Mouse (Mus musculus): ENCODE results near the gene Gtsf1l. TPM values are rescaled to one million over a fixed set of nuclear protein-coding genes. Genes with fewer than 3 reads are reported as not detected.
"Not testable (repeated sequence)": the region's sequence is repeated elsewhere in the genome, so short reads cannot be mapped to it uniquely, and the experiment has no call there.

The Gtsf1l gene
- polyA plus RNA-seq, 1 experiment from 2014 or later, result not detected

DNA sequence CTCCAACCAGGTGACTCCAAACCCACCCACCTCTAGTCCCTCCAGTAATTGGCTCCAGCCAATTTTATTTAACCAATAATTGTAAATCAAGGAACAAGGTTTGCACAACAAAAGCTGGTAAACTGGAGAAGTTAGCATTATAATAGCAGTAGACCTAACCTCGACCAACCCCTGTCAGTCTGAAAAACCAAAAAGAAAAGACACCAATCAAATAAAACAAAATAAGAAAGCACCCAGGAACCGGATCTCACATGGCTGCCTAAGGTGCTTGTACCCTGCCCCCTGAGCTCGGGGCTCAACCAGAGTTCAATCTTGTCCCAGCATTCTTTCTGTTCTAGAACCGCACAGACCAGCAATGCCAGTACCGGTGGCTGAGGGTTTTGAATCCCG, 25.5 kb downstream of the Gtsf1l start:
- no peak for ATAC-seq (ENCODE audit: extremely low read depth, insufficient number of reproducible peaks, low FRiP score, low TSS enrichment)
- H3K27ac ChIP-seq (replicated peaks), result no peak overlapping the region
- H3K4me1 ChIP-seq, result peaks cover 4% of the 10 kb centered on the region
- 79% methylated on average over 6 of the region's 6 CpGs for WGBS
- no peaks in the 10 kb centered on the region for H3K27me3 ChIP-seq (replicated peaks)
- H3K9me3 ChIP-seq, result no peaks in the 10 kb centered on the region
- no peak overlapping the region for H3K9ac ChIP-seq
- H3K36me3 ChIP-seq, result peaks cover 43% of the 10 kb centered on the region
- no peak overlapping the region for H3K4me3 ChIP-seq
- H3K4me2 ChIP-seq, result no peak overlapping the region

DNA sequence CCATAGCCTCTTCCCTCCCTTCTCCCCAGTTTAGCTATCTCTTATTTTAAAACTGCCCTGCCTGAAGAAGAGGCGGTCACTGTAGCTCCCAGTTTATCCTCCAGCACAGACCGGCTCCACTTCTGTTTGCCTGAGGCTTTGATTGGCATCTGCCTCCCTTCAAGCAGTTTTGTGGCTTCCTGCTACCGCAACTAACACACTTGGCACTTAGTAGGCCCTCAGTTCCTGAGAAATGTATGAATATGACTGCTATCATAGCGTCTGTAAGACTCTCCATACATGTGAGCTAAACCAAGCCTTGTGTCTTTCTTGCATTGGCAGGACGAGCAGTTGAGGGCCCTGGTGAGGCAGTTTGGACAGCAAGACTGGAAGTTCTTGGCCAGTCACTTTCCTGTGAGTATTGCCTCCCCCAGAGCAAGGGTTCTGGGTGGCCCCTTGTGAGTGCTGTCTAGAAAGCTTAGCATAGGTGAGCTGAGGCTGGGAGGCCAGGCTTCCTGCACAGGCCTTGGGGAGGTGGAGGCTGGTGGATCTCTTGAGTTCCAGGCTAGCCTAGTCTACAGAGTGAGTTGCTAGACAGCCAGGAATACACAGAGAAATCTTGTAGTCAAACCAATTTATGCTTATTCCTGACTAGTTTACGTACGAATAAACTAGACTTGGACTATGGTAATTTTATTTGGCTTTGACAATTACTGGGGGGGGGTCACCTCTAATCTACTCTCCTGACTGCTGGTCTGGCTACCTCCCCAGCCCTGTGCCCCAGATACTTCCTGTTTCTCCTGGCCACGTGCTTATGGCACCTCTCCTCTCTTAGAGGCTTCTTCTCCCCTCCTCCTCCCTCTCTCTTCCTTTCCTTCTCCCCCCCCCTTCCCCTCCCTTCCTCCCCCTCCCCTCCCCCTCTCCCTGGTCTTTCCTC, 26.2 kb downstream of the Gtsf1l start:
- no peaks in the 10 kb centered on the region for H3K9me3 ChIP-seq
- no peak for ATAC-seq (ENCODE audit: extremely low read depth, insufficient number of reproducible peaks, low FRiP score, low TSS enrichment)
- H3K9ac ChIP-seq, result no peak overlapping the region
- no peak overlapping the region for H3K4me2 ChIP-seq
- 69% methylated on average over 8 of the region's 8 CpGs for WGBS
- no peak overlapping the region for H3K27ac ChIP-seq (replicated peaks)
- no peaks in the 10 kb centered on the region for H3K27me3 ChIP-seq (replicated peaks)
- H3K4me3 ChIP-seq, result no peak overlapping the region
- H3K36me3 ChIP-seq, result peaks cover 41% of the 10 kb centered on the region
- peaks cover 5% of the 10 kb centered on the region; the same call in 1 of the 2 replicates for H3K4me1 ChIP-seq

DNA sequence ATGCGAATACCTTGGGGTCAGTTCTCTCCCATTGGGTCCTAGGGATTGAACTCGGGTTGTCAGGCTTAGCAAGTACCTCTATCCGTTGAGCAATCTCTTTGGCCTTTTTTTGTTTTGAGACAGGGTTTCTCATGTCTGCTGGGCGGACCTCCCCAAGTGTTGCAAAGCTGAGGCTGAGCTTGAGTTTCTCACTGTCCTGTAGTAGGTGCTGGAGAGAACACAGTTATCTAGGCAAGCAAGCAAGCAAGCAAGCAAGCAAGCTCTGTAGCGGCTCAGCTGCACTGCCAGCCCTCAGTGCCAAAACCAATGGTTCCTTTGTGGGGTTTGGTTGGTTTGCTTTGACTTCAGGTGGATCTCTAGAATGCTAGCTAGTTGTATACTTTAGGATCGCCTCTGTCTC, 27.0 kb downstream of the Gtsf1l start:
- Histone ChIP-seq H3K4me3 (no peak overlapping the region), H3K36me3 (peaks cover 34% of the 10 kb centered on the region), H3K27me3 (replicated peaks) (no peaks in the 10 kb centered on the region), H3K9ac (no peak overlapping the region), H3K4me2 (no peak overlapping the region), H3K27ac (replicated peaks) (no peak overlapping the region), H3K9me3 (no peaks in the 10 kb centered on the region), H3K4me1 (peaks cover 13% of the 10 kb centered on the region)
- 72% methylated on average over 6 of the region's 6 CpGs for WGBS
- no peak for ATAC-seq (ENCODE audit: extremely low read depth, insufficient number of reproducible peaks, low FRiP score, low TSS enrichment)

DNA sequence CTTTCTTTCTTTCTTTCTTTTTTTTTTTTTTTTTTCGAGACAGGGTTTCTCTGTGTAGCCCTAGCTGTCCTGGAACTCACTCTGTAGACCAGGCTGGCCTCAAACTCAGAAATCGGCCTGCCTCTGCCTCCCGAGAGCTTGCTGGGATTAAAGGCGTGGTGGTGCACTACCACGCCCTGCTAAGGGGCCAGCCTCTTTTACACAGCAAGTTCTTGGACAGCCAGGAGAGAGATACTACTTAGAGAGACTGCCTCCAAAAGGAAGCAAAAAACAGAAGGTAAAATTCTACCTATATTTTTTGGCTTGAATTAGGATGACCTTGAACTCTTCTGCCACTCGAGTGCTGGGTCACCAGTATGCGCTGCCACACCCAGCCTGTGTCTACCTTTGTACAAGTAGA, 28.7 kb downstream of the Gtsf1l start:
- H3K36me3 ChIP-seq, result peaks cover 18% of the 10 kb centered on the region
- H3K4me3 ChIP-seq; H3K9ac ChIP-seq; H3K27ac ChIP-seq (replicated peaks); H3K9me3 ChIP-seq; ATAC-seq (ENCODE audit: extremely low read depth, insufficient number of reproducible peaks, low FRiP score, low TSS enrichment); H3K4me2 ChIP-seq; H3K27me3 ChIP-seq (replicated peaks): not testable (repeated sequence)
- peaks cover 26% of the 10 kb centered on the region for H3K4me1 ChIP-seq
- 85% methylated on average over 7 of the region's 7 CpGs for WGBS

DNA sequence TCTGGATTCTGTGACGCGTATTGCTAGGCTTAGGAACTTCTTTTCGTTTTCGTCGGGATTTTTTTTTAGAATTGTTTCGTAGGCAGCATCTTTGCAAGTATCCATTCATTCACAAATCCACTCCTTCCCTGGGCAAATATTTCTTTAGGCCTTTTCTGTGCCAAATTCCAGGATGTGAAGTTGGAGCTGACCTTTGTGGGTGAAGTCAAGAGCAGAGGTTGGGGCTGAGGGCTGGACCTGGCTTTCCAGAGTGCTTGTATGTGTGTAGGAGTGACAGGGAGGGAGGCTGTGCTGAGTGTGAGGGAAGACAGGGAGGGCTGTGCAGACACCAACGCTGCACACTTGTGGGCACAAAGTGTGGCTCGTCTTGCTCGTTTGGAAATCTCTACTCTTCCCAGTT, 31.1 kb downstream of the Gtsf1l start:
- peak overlapping the region; percentile 83; the same call in 1 of the 2 replicates for H3K9ac ChIP-seq
- H3K4me3 ChIP-seq, result peak overlapping the region; percentile 81; the same call in 1 of the 2 replicates
- 70% methylated on average over 9 of the region's 9 CpGs for WGBS
- H3K4me1 ChIP-seq, result peaks cover 40% of the 10 kb centered on the region
- ATAC-seq (ENCODE audit: extremely low read depth, insufficient number of reproducible peaks, low FRiP score, low TSS enrichment), result no peak
- peak overlapping the region; percentile 99; the same call in 1 of the 2 replicates for H3K4me2 ChIP-seq
- no peaks in the 10 kb centered on the region for H3K36me3 ChIP-seq
- H3K27me3 ChIP-seq (replicated peaks), result no peaks in the 10 kb centered on the region
- no peaks in the 10 kb centered on the region for H3K9me3 ChIP-seq
- no peak overlapping the region for H3K27ac ChIP-seq (replicated peaks)

DNA sequence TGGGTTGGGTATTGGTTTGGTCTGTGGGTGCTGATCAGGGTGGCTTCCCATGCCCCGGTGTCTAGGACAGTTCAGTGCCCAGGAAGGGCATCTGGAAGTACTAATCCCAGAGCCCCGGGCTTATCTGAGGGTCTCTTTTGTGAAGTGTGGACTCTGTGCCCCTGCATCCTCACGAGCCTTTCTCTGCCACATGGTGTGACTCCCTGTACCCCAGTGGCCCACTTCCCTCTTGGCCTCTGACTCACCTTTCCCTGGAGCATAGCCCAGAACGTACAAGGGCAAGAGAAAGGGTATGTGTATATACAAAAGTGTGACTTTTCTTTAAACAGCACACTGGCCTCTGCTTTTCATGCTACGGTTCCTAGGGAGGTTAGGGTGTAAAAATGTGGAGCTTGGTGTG, 31.9 kb downstream of the Gtsf1l start:
- no peak for ATAC-seq (ENCODE audit: extremely low read depth, insufficient number of reproducible peaks, low FRiP score, low TSS enrichment)
- WGBS, result 24% methylated on average over 5 of the region's 5 CpGs
- H3K9me3 ChIP-seq, result no peaks in the 10 kb centered on the region
- no peak overlapping the region for H3K27ac ChIP-seq (replicated peaks)
- peak overlapping the region; percentile 99 for H3K4me2 ChIP-seq
- peak overlapping the region; percentile 83 for H3K9ac ChIP-seq
- peaks cover 40% of the 10 kb centered on the region for H3K4me1 ChIP-seq
- H3K27me3 ChIP-seq (replicated peaks), result no peaks in the 10 kb centered on the region
- H3K36me3 ChIP-seq, result no peaks in the 10 kb centered on the region
- peak overlapping the region; percentile 81 for H3K4me3 ChIP-seq

DNA sequence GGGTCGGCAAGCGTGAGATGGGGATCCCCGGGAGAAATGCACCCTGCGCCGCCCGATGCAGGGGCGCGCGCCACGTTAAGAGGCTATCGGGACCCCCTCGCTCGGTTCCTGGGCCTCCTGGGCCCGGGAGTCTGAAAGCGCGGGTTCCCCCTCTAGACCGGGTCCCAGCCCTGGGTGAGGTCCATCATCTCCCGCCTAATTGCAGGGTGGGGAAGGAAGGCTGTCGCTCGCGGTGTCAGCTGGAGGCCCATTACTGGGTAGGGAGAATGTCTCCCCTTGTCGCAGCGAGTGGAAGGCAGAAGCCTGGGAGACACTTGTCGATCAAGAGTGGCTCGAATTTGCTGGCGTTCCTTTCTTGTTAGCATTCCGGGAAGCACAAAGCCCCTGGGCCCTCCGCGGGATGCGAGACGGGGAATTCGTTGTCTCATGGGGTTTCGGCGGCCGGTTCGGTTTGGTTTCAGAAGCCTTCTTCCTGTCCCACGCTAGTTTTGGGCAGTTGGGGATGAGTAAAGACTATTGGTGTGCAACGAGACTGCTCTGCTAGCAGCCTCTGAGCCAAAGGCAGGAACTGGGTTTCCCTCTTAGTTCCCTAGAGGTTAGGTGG, 32.7 kb downstream of the Gtsf1l start:
- H3K9ac ChIP-seq, result peak overlapping the region; percentile 83
- no peak for ATAC-seq (ENCODE audit: extremely low read depth, insufficient number of reproducible peaks, low FRiP score, low TSS enrichment)
- 0 out of 2 replicates have a peak overlapping the region, but pooled peaks have one; percentile 49 for H3K27ac ChIP-seq (replicated peaks)
- H3K4me2 ChIP-seq, result peak overlapping the region; percentile 99
- no peaks in the 10 kb centered on the region for H3K9me3 ChIP-seq
- peaks cover 40% of the 10 kb centered on the region for H3K4me1 ChIP-seq
- peak overlapping the region; percentile 81 for H3K4me3 ChIP-seq
- no peaks in the 10 kb centered on the region; the same call in 1 of the 2 replicates for H3K36me3 ChIP-seq
- under 1% methylated on average over 38 of the region's 38 CpGs for WGBS
- H3K27me3 ChIP-seq (replicated peaks), result no peaks in the 10 kb centered on the region

DNA sequence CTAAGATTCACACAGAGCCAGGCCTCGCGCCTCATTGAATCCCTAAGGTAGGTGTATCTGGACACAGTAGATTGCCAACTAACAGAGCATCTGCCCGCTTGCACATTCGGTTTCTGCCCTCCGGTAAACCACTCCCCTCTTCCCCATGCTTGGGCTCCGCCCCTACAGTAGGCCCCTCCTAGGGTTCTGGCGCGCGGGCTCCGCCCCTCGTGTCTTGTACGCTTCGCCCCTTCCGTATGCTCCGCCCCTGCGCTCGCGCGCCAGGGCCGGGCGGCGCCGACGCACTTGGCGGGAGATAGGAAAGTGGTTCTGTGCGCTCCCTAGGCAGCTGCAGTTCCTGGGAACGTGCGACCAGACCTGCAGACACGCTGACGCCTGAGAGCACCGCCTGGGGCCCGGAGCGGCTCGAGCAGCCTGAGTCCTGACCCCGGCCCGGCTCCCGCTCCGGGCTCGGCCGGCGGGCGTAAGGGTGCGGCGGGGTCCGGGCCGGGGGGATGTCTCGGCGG, 33.3 kb downstream of the Gtsf1l start, which contains the start of gene Mybl2:
Gene Mybl2 (plus strand): TSS at position 353 of the 506 bp plus-strand sequence.
- Histone ChIP-seq H3K27ac (replicated peaks) (peak within 1 kb of the TSS; percentile 49; the same call in 1 of the 2 replicates), H3K9me3 (no peaks in the 10 kb centered on the region), H3K36me3 (peaks cover under 1% of the 10 kb centered on the region), H3K4me2 (peak within 1 kb of the TSS; percentile 99), H3K9ac (peak within 1 kb of the TSS; percentile 83), H3K4me3 (peak within 1 kb of the TSS; percentile 81), H3K4me1 (peaks cover 40% of the 10 kb centered on the region), H3K27me3 (replicated peaks) (no peaks in the 10 kb centered on the region)
- peak; percentile 97 for ATAC-seq (ENCODE audit: extremely low read depth, insufficient number of reproducible peaks, low FRiP score, low TSS enrichment)
- WGBS, result under 1% methylated on average over 48 of the region's 48 CpGs

DNA sequence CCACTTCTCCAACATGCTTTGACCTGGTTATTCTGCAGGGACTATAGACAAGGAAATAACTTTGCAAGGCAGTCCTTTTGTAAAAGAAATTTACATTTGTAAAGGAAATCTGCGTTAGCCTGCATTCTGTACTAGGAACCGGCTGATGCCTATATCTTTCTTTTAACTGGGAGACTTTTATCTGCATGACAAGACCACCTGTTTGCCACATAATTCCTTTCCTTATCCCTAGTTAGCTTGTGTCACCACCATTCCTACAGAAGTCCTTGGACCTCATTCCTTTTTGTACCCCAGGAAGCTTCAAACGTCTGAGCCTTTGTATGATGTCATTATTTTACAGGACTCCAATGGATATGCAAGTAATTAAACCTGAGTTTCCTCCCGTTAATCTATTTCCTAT, 34.8 kb downstream of the Gtsf1l start:
- no peak overlapping the region for H3K27ac ChIP-seq (replicated peaks)
- H3K27me3 ChIP-seq (replicated peaks), result no peaks in the 10 kb centered on the region
- no peaks in the 10 kb centered on the region for H3K9me3 ChIP-seq
- H3K9ac ChIP-seq, result no peak overlapping the region
- WGBS, result 67% methylated on average over 4 of the region's 4 CpGs
- H3K4me2 ChIP-seq, result no peak overlapping the region
- no peak for ATAC-seq (ENCODE audit: extremely low read depth, insufficient number of reproducible peaks, low FRiP score, low TSS enrichment)
- no peak overlapping the region for H3K4me3 ChIP-seq
- peaks cover 7% of the 10 kb centered on the region for H3K36me3 ChIP-seq
- H3K4me1 ChIP-seq, result peaks cover 40% of the 10 kb centered on the region

DNA sequence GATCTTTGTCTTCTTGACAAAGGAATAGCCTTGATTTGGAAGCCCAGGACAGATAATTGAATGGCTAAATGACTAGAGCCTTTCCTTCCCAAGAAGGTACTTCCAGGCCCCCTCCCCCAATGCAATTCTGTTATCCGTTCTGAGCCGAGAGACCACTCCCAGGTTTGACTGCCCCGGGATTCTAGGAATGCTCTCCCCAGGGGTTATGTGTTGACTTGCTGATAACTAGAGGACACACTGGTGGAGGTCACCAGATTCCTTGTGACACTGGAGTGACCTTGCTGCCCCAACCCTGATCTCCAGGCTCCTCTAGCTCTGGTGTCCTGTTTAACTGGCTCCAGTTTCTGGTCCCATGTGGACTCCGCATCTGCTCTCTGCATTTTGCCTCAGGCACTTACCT, 35.6 kb downstream of the Gtsf1l start:
- peaks cover 40% of the 10 kb centered on the region for H3K4me1 ChIP-seq
- no peak for ATAC-seq (ENCODE audit: extremely low read depth, insufficient number of reproducible peaks, low FRiP score, low TSS enrichment)
- 25% methylated on average over 4 of the region's 4 CpGs for WGBS
- H3K27me3 ChIP-seq (replicated peaks), result no peaks in the 10 kb centered on the region
- peaks cover 14% of the 10 kb centered on the region for H3K36me3 ChIP-seq
- no peak overlapping the region for H3K27ac ChIP-seq (replicated peaks)
- H3K4me3 ChIP-seq, result no peak overlapping the region
- peak overlapping the region; percentile 47; the same call in 1 of the 2 replicates for H3K9ac ChIP-seq
- no peaks in the 10 kb centered on the region for H3K9me3 ChIP-seq
- no peak overlapping the region for H3K4me2 ChIP-seq

DNA sequence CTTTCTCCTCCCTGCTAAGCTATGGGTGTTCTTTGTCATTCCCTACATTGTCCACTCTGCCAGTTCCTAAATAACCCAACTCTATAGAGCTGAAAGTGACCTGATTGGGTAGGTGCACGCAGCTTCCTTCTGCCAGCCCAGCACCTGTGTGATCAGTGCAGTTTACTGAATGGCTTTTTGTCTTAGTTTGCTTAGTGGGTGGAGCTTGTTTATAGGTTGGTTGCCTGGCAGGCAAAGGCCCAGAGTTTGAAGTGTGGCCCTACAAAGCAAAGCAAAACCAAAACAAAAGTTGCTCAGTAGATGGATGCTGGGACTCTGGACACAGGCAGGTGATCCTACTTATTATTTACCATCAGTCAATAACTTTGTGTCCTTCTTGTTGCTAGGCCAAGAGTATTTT, 36.0 kb downstream of the Gtsf1l start:
- Histone ChIP-seq H3K27me3 (replicated peaks) (no peaks in the 10 kb centered on the region), H3K4me2 (no peak overlapping the region), H3K9me3 (no peaks in the 10 kb centered on the region), H3K4me3 (no peak overlapping the region), H3K27ac (replicated peaks) (no peak overlapping the region), H3K4me1 (peaks cover 37% of the 10 kb centered on the region), H3K9ac (no peak overlapping the region), H3K36me3 (peaks cover 18% of the 10 kb centered on the region)
- no peak for ATAC-seq (ENCODE audit: extremely low read depth, insufficient number of reproducible peaks, low FRiP score, low TSS enrichment)
- WGBS, result 76% methylated on average over 1 of the region's 1 CpGs
